Mouse (Mus musculus): ENCODE results near the gene Trim2. TPM values are rescaled to one million over a fixed set of nuclear protein-coding genes. Genes with fewer than 3 reads are reported as not detected.

Gene Trim2
- polyA plus RNA-seq, 1 experiment from 2014 or later = 13.5 TPM

DNA sequence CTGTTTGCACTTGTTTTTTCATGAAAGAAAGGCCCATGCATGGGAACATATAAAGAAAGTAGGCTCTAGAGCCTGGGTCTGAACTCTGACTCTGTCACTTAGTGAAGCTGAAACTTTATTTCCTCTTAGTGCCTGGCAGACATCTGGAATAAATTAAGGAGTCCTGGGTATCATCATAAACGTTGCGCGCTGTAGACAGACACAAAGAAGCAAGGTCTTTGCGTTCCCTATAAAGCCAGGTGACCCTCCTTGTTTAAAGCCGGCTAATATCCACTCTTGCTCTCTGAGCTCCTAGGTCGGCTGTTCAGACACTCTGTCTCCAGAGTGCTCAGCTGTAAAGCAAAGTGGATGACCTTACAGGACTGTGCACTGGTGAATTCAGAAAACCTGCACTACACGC lies 165.7 kb downstream of the Trim2 start:
- peaks cover 45% of the 10 kb centered on the region for H3K4me1 ChIP-seq
- H3K36me3 ChIP-seq = no peaks in the 10 kb centered on the region
- peak; percentile 54 for DNase-seq (ENCODE audit: low spot score)
- no peaks in the 10 kb centered on the region for H3K27me3 ChIP-seq (ENCODE audit: low read depth, poor library complexity, severe bottlenecking)
- H3K27ac ChIP-seq = peak overlapping the region; percentile 85
- H3K4me3 ChIP-seq = no peak overlapping the region
- H3K9me3 ChIP-seq (replicated peaks) = no peaks in the 10 kb centered on the region
- WGBS = 23% methylated on average over 7 of the region's 7 CpGs

DNA sequence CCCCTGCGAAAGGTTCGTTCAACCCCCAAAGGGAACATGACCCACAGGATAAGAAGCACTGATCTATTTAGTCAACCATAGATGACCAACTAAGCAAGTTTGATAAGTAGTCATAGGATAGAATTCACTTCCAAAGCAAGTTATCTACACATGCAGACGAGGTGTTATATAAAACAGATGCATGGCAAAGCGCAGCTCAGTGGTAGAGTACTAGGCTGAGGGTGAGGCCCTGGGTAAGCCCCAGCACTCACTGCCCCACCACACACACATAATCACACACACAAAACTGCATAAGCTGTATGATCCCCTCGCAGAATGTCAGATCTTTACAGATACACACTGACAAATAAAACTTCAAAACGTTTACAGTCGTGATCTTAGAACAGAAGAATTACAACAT lies 170.2 kb downstream of the Trim2 start:
- 84% methylated on average over 7 of the region's 7 CpGs for WGBS
- Histone ChIP-seq H3K27me3 (ENCODE audit: low read depth, poor library complexity, severe bottlenecking) (no peaks in the 10 kb centered on the region), H3K4me3 (no peak overlapping the region), H3K9me3 (replicated peaks) (no peaks in the 10 kb centered on the region), H3K27ac (peak overlapping the region; percentile 67; the same call in 1 of the 2 replicates), H3K36me3 (no peaks in the 10 kb centered on the region), H3K4me1 (peaks cover 80% of the 10 kb centered on the region)
- peak; percentile 23 for DNase-seq (ENCODE audit: low spot score)

DNA sequence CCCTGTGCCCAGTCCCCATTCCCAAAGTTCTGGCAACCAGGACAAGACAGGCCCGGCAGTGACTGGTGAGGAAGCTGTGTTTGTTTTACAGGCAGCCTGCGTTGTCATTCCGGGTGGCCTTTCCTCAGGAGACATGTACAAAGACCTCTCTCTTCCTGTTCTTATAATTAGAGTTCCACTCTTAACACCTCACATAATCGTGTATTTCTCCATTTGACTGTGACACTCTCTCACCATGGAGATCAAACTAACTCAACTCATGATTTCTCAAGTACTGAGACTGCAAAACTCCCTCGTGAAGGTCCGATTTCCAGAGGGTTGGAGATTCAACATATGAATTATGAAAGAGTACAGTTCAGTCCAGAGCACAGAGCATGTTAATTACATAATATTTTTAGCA lies 170.7 kb downstream of the Trim2 start:
- no peaks in the 10 kb centered on the region for H3K36me3 ChIP-seq
- H3K27me3 ChIP-seq (ENCODE audit: low read depth, poor library complexity, severe bottlenecking) = no peaks in the 10 kb centered on the region
- H3K27ac ChIP-seq = peak overlapping the region; percentile 72
- peaks cover 80% of the 10 kb centered on the region for H3K4me1 ChIP-seq
- DNase-seq (ENCODE audit: low spot score) = peak; percentile 28
- H3K4me3 ChIP-seq = 0 out of 2 replicates have a peak overlapping the region, but pooled peaks have one; percentile 18
- 68% methylated on average over 6 of the region's 6 CpGs for WGBS
- no peaks in the 10 kb centered on the region for H3K9me3 ChIP-seq (replicated peaks)

DNA sequence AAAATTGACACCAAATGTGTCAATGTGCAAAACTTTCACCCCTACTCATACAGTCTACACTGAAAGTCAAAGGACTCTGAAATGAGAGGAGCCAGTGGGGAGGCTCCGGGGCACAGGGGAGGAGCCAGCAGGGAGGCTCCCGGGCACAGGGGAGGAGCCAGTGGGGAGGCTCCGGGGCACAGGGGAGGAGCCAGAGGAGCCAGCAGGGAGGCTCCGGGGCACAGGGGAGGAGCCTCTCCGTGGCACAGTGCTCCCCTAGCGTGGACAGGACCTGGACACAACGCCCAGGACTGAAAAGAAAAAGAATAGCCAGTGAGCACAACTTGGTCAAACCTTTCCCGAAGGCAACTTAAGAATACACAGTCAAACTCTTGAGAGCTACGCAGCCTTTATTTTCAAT lies 171.3 kb downstream of the Trim2 start:
- DNase-seq (ENCODE audit: low spot score) = peak; percentile 36
- WGBS = 33% methylated on average over 9 of the region's 9 CpGs
- no peaks in the 10 kb centered on the region for H3K36me3 ChIP-seq
- H3K27me3 ChIP-seq (ENCODE audit: low read depth, poor library complexity, severe bottlenecking) = no peaks in the 10 kb centered on the region
- H3K4me1 ChIP-seq = peaks cover 80% of the 10 kb centered on the region
- H3K4me3 ChIP-seq = 0 out of 2 replicates have a peak overlapping the region, but pooled peaks have one; percentile 18
- H3K9me3 ChIP-seq (replicated peaks) = no peaks in the 10 kb centered on the region
- H3K27ac ChIP-seq = peak overlapping the region; percentile 72

DNA sequence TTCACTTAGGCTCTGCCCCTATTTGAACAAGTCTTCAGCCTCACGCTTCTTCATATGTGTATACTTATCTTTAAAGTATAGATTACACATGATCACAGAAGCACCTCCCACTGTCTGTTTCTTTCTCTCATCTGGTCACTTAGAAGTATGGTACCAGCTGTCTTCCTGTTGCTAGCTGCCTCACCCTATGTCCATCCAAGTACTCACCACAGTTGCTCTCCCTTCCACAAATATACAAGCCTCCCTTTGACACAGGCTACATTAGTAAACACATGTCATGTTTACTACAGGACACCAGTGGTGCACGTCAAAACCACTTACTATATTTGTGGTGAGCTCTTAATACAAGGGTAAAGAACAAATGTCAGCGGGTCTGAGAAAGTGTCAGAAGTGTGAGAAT lies 175.3 kb downstream of the Trim2 start:
- H3K27ac ChIP-seq = peak overlapping the region; percentile 85
- WGBS = 93% methylated on average over 3 of the region's 3 CpGs
- no peaks in the 10 kb centered on the region for H3K36me3 ChIP-seq
- H3K4me3 ChIP-seq = no peak overlapping the region
- H3K9me3 ChIP-seq (replicated peaks) = no peaks in the 10 kb centered on the region
- peak; percentile 14 for DNase-seq (ENCODE audit: low spot score)
- H3K27me3 ChIP-seq (ENCODE audit: low read depth, poor library complexity, severe bottlenecking) = no peaks in the 10 kb centered on the region
- H3K4me1 ChIP-seq = peaks cover 86% of the 10 kb centered on the region

DNA sequence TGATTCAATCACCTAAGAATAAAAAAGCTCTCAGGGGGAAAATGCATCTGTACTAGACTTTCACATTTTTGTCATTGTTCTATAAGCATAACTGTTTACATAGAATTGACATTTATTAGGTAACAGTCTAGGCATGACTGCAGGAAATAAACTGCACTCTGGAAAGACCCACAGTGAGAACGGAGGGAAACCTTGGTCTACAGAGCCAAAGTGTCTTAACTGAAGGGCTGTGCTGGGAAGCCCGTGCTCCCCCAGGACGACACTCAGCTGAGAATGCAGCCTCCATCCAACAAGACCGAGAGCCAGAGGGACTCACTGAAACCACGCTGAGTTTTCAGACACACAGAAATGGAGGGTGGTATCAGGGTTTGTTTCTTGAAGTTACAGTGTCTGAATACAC lies 175.9 kb downstream of the Trim2 start:
- DNase-seq (ENCODE audit: low spot score) = peak; percentile 27
- no peaks in the 10 kb centered on the region for H3K36me3 ChIP-seq
- peak overlapping the region; percentile 85 for H3K27ac ChIP-seq
- no peaks in the 10 kb centered on the region for H3K27me3 ChIP-seq (ENCODE audit: low read depth, poor library complexity, severe bottlenecking)
- H3K4me1 ChIP-seq = peaks cover 86% of the 10 kb centered on the region
- 73% methylated on average over 5 of the region's 5 CpGs for WGBS
- H3K4me3 ChIP-seq = no peak overlapping the region
- H3K9me3 ChIP-seq (replicated peaks) = no peaks in the 10 kb centered on the region

DNA sequence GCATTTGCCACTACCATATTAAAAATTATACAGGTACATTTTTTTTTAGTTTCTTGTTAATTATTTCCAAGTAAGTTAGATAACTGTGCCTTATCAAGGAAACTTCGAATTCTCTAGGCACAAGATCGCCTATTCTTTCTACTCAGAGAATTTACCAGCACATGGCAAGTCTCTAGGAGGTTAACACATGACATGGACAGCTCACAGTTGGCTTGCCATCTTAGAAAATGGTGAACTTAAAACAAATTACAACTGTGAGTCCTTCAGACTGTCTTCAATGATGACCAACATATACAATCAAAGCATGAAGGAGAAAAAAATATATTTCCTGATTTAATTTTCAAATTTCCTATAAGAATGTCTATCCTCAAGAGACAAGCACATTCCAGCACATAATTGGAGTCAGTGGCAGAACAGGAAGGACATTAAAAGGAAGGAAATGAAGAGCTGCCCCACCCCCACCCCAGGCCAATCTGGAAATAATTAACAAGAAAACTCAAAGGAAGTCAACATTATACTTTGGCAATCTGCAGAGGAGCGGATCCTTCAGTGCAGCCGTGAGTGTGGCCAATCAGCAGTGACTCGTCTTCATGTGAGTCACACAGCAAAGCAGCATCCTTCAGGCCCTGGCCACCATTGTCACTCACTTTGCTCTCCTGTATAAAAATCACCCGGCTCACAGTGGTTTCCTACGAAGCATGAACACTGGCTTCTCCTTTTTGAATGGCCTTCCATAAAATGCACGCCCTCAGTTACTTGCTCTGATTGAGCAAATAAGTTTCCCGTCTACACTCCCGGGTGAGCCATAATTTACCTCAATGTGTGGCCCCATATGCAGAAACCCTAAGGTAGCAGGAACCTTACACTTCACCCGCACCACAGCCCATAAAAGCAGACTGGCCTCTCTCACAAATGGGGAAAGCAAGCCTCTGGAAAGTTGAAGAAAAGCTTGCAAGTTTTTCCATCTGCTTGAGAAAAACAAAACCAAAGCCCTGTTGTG lies 177.5 kb downstream of the Trim2 start:
- peak; percentile 76 for DNase-seq (ENCODE audit: low spot score)
- H3K4me3 ChIP-seq = peak overlapping the region; percentile 17; the same call in 1 of the 2 replicates
- no peaks in the 10 kb centered on the region for H3K36me3 ChIP-seq
- no peaks in the 10 kb centered on the region for H3K27me3 ChIP-seq (ENCODE audit: low read depth, poor library complexity, severe bottlenecking)
- no peaks in the 10 kb centered on the region for H3K9me3 ChIP-seq (replicated peaks)
- peaks cover 85% of the 10 kb centered on the region for H3K4me1 ChIP-seq
- H3K27ac ChIP-seq = peak overlapping the region; percentile 85
- 27% methylated on average over 11 of the region's 11 CpGs for WGBS

DNA sequence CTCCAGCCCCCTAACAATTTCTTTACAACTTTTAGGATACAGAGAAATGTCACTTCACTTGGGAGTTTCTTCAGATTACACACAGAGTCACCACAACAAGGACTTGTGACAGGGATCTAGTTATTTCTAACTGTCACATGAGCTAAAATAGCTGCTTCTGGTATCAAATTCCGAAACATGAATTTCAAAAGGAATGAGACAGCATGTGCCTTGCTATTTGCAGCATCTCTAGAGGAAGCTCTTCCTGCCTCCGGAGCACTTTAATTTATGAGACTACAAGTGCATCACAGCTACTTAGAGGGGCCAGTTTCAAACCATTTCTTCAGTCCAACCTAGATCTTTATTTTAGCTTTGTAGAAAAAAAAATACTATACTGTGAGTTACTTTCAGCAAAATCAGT lies 179.2 kb downstream of the Trim2 start:
- Histone ChIP-seq H3K4me1 (peaks cover 71% of the 10 kb centered on the region), H3K27ac (no peak overlapping the region), H3K4me3 (no peak overlapping the region), H3K27me3 (ENCODE audit: low read depth, poor library complexity, severe bottlenecking) (no peaks in the 10 kb centered on the region), H3K36me3 (no peaks in the 10 kb centered on the region), H3K9me3 (replicated peaks) (no peaks in the 10 kb centered on the region)
- 83% methylated on average over 2 of the region's 2 CpGs for WGBS
- no peak for DNase-seq (ENCODE audit: low spot score)

DNA sequence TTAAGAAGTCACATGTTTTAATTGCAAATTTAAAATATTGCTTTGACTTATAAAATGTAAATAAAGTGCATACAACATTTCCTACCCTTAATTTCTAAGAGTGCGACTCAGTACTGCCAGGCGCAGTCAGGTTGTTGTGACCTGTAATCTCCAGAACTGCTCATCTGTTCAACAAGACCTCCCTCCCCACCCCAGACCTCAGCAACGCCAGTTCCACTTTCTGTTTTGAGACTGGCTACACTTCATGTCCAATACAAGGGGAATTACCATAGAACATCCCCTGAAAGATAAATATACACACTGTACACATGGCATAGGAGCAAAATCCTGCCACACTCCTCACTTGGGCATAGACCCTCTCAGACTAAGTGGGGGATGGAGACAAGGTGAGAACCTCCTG lies 180.0 kb downstream of the Trim2 start:
- no peaks in the 10 kb centered on the region for H3K36me3 ChIP-seq
- no peak overlapping the region for H3K27ac ChIP-seq
- DNase-seq (ENCODE audit: low spot score) = peak; percentile 17
- H3K27me3 ChIP-seq (ENCODE audit: low read depth, poor library complexity, severe bottlenecking) = no peaks in the 10 kb centered on the region
- 90% methylated on average over 3 of the region's 3 CpGs for WGBS
- H3K4me1 ChIP-seq = peaks cover 66% of the 10 kb centered on the region
- no peaks in the 10 kb centered on the region for H3K9me3 ChIP-seq (replicated peaks)
- H3K4me3 ChIP-seq = no peak overlapping the region

DNA sequence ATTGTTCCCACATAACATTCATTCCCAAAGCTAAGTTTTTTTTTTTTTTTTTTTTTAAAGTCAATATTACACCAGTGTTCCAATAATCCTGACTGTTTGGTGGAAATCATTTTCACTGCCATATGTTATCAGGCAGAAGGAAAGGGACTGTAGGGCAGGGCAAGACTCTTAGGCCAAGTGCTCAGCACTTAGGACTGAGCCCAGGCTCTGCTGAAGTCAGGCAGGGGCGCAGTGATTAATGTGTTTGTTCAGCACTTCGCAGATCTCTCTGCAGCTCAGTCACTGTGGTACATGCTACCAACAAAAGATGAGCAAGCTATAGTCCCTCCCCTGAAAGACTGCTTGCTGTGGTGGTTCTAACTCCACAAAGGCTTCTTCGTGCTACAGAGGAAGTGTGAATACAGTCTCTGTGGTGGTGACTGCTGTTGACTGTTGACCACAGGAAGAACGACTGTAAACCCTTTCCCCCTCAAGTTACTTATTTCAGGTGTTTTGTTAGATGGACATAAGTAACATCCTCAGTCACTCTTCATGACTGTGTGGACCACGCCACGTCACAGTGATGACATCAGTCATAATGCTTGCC lies 180.9 kb downstream of the Trim2 start:
- Histone ChIP-seq H3K27ac (no peak overlapping the region), H3K4me3 (no peak overlapping the region), H3K4me1 (peaks cover 56% of the 10 kb centered on the region), H3K9me3 (replicated peaks) (no peaks in the 10 kb centered on the region), H3K36me3 (no peaks in the 10 kb centered on the region), H3K27me3 (ENCODE audit: low read depth, poor library complexity, severe bottlenecking) (no peaks in the 10 kb centered on the region)
- no peak for DNase-seq (ENCODE audit: low spot score)
- WGBS = 80% methylated on average over 6 of the region's 6 CpGs

DNA sequence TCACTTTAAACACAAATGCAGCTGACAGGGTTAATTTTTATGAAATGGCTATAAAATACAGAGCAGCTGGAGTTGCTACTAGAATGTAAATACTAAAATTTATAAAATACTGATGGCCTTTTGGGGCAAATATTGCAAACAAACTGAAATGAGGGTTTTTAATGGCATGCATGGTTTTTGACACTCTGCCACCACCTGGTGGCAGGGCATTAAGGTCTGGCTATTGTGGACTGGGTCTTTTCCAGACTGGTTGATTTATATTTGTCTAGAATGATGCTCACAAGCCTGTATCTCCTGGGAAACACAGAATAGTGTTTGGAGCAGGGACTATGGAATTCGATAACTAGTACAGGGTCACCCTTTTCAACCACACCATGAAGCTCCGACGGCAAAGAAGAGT lies 183.2 kb downstream of the Trim2 start:
- 85% methylated on average over 3 of the region's 3 CpGs for WGBS
- peak; percentile 38 for DNase-seq (ENCODE audit: low spot score)
- peaks cover 36% of the 10 kb centered on the region for H3K4me1 ChIP-seq
- no peaks in the 10 kb centered on the region for H3K9me3 ChIP-seq (replicated peaks)
- H3K36me3 ChIP-seq = no peaks in the 10 kb centered on the region
- H3K4me3 ChIP-seq = no peak overlapping the region
- H3K27ac ChIP-seq = no peak overlapping the region
- no peaks in the 10 kb centered on the region for H3K27me3 ChIP-seq (ENCODE audit: low read depth, poor library complexity, severe bottlenecking)

DNA sequence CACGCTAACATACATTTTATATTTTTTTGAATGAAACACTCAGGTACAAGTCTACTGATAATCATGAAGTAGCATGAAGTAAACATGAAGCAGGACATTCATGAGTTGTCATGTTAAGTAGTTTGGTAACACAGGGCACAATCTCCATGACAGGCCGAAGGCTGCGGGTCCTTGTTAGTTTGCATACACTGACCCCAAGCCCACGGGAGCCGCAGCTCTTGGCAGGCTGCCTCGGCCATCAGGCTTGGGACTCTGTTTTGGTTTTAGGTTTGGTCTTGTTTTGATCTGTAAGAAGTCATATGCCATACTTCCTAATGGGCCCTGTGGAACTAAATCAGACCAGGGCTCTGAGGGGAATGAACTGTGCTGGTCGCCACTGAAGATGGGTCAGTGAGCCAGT lies 188.0 kb downstream of the Trim2 start:
- H3K27me3 ChIP-seq (ENCODE audit: low read depth, poor library complexity, severe bottlenecking) = no peaks in the 10 kb centered on the region
- no peak for DNase-seq (ENCODE audit: low spot score)
- peaks cover 15% of the 10 kb centered on the region for H3K4me1 ChIP-seq
- WGBS = 88% methylated on average over 7 of the region's 7 CpGs
- no peak overlapping the region for H3K27ac ChIP-seq
- H3K9me3 ChIP-seq (replicated peaks) = no peaks in the 10 kb centered on the region
- no peak overlapping the region for H3K4me3 ChIP-seq
- no peaks in the 10 kb centered on the region for H3K36me3 ChIP-seq

DNA sequence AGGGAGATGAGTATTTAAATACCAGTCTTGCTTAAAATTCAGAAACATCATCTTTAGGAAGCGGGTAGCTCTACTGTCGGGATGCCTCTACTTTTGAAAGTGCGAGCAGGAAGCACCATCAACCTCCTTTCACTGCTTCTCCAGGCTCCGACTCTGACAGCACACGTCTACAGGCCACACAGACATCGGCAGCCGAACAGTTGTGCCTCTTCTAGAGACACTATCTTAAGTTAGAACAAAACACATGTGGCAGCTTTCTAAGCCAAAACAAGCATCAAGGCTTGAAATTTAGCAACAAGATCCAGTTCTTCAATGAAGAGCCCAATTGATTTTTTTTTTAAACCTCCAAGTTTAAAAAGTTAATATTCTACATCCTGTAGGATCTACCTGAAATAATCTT lies 188.5 kb downstream of the Trim2 start:
- peaks cover 15% of the 10 kb centered on the region; the same call in 1 of the 2 replicates for H3K4me1 ChIP-seq
- no peaks in the 10 kb centered on the region for H3K36me3 ChIP-seq
- H3K9me3 ChIP-seq (replicated peaks) = no peaks in the 10 kb centered on the region
- H3K27me3 ChIP-seq (ENCODE audit: low read depth, poor library complexity, severe bottlenecking) = no peaks in the 10 kb centered on the region
- 78% methylated on average over 7 of the region's 7 CpGs for WGBS
- DNase-seq (ENCODE audit: low spot score) = no peak
- no peak overlapping the region for H3K27ac ChIP-seq
- no peak overlapping the region for H3K4me3 ChIP-seq
